Mouse (Mus musculus): ENCODE measurements around the gene Polr3e. TPM values are rescaled to one million over a fixed set of nuclear protein-coding genes. Genes with fewer than 3 reads are reported as not detected.
A peak's percentile ranks its signal among the peaks of the same experiment; 100 is the strongest.

Gene Polr3e
- 44.6 and 45.5 TPM in 2 replicates for polyA plus RNA-seq (2016; fragmentation: Nextera tagmentation; extraction: Ambion mirVana)

- H3K36me3 ChIP-seq (replicated peaks), result peaks cover 15% of the 10 kb centered on the region
- peak; percentile 98 for DNase-seq (ENCODE audit: extremely low spot score, low spot score)
- WGBS, result under 1% methylated on average over 102 of the region's 102 CpGs
- no peaks in the 10 kb centered on the region for H3K27me3 ChIP-seq (ENCODE audit: poor library complexity, severe bottlenecking)
- H3K9me3 ChIP-seq, result no peaks in the 10 kb centered on the region
- H3K4me3 ChIP-seq, result peak within 1 kb of the TSS; percentile 98
- H3K4me1 ChIP-seq, result peaks cover 30% of the 10 kb centered on the region
- H3K27ac ChIP-seq, result peak within 1 kb of the TSS; percentile 96
These were observed at the start of gene Polr3e for GRCm38 (mm10) chr7:120917592-120918461. Polr3e (plus strand) TSS chr7:120917744.

GRCm38 (mm10) chr7:120869883-120870282, 47.7 kb upstream of the Polr3e start:
- DNase-seq (ENCODE audit: extremely low spot score, low spot score), result no peak
- H3K4me3 ChIP-seq, result no peak overlapping the region
- no peaks in the 10 kb centered on the region for H3K36me3 ChIP-seq (replicated peaks)
- H3K27me3 ChIP-seq (ENCODE audit: poor library complexity, severe bottlenecking), result no peaks in the 10 kb centered on the region
- H3K4me1 ChIP-seq, result peaks cover 24% of the 10 kb centered on the region
- WGBS, result 85% methylated on average over 5 of the region's 5 CpGs
- H3K9me3 ChIP-seq, result no peaks in the 10 kb centered on the region
- H3K27ac ChIP-seq, result no peak overlapping the region

GRCm38 (mm10) chr7:120870431-120871008, 47.0 kb upstream of the Polr3e start:
- no peak for DNase-seq (ENCODE audit: extremely low spot score, low spot score)
- H3K36me3 ChIP-seq (replicated peaks), result no peaks in the 10 kb centered on the region
- H3K4me3 ChIP-seq, result no peak overlapping the region
- H3K27ac ChIP-seq, result no peak overlapping the region
- WGBS, result 81% methylated on average over 5 of the region's 5 CpGs
- H3K4me1 ChIP-seq, result peaks cover 17% of the 10 kb centered on the region
- H3K27me3 ChIP-seq (ENCODE audit: poor library complexity, severe bottlenecking), result no peaks in the 10 kb centered on the region
- no peaks in the 10 kb centered on the region for H3K9me3 ChIP-seq

GRCm38 (mm10) chr7:120873083-120873482, 44.5 kb upstream of the Polr3e start:
- no peaks in the 10 kb centered on the region for H3K36me3 ChIP-seq (replicated peaks)
- H3K4me3 ChIP-seq, result no peak overlapping the region
- H3K4me1 ChIP-seq, result no peaks in the 10 kb centered on the region
- no peak overlapping the region for H3K27ac ChIP-seq
- H3K9me3 ChIP-seq, result no peaks in the 10 kb centered on the region
- H3K27me3 ChIP-seq (ENCODE audit: poor library complexity, severe bottlenecking), result no peaks in the 10 kb centered on the region
- WGBS, result 86% methylated on average over 12 of the region's 12 CpGs
- DNase-seq (ENCODE audit: extremely low spot score, low spot score), result no peak

GRCm38 (mm10) chr7:120874021-120874420, 43.5 kb upstream of the Polr3e start:
- Histone ChIP-seq H3K4me1 (no peaks in the 10 kb centered on the region), H3K9me3 (no peaks in the 10 kb centered on the region), H3K36me3 (replicated peaks) (no peaks in the 10 kb centered on the region), H3K27me3 (ENCODE audit: poor library complexity, severe bottlenecking) (no peaks in the 10 kb centered on the region), H3K27ac (no peak overlapping the region), H3K4me3 (no peak overlapping the region)
- no peak for DNase-seq (ENCODE audit: extremely low spot score, low spot score)
- 87% methylated on average over 3 of the region's 3 CpGs for WGBS

- no peaks in the 10 kb centered on the region for H3K4me1 ChIP-seq
- no peak for DNase-seq (ENCODE audit: extremely low spot score, low spot score)
- no peaks in the 10 kb centered on the region for H3K27me3 ChIP-seq (ENCODE audit: poor library complexity, severe bottlenecking)
- H3K36me3 ChIP-seq (replicated peaks), result peaks cover 6% of the 10 kb centered on the region
- no peaks in the 10 kb centered on the region for H3K9me3 ChIP-seq
- 0 out of 2 replicates have a peak overlapping the region, but pooled peaks have one; percentile 35 for H3K27ac ChIP-seq
- no peak overlapping the region for H3K4me3 ChIP-seq
- 77% methylated on average over 7 of the region's 7 CpGs for WGBS
These were observed 42.6 kb upstream of the Polr3e start for GRCm38 (mm10) chr7:120874764-120875539.

GRCm38 (mm10) chr7:120875540-120876388, 41.8 kb upstream of the Polr3e start:
- H3K36me3 ChIP-seq (replicated peaks), result peaks cover 14% of the 10 kb centered on the region
- H3K27ac ChIP-seq, result 0 out of 2 replicates have a peak overlapping the region, but pooled peaks have one; percentile 35
- H3K9me3 ChIP-seq, result no peaks in the 10 kb centered on the region
- no peak for DNase-seq (ENCODE audit: extremely low spot score, low spot score)
- no peaks in the 10 kb centered on the region for H3K4me1 ChIP-seq
- H3K27me3 ChIP-seq (ENCODE audit: poor library complexity, severe bottlenecking), result no peaks in the 10 kb centered on the region
- 73% methylated on average over 3 of the region's 3 CpGs for WGBS
- H3K4me3 ChIP-seq, result no peak overlapping the region

- H3K36me3 ChIP-seq (replicated peaks), result peaks cover 22% of the 10 kb centered on the region
- H3K9me3 ChIP-seq, result no peaks in the 10 kb centered on the region
- no peak overlapping the region for H3K4me3 ChIP-seq
- WGBS, result 81% methylated on average over 6 of the region's 6 CpGs
- DNase-seq (ENCODE audit: extremely low spot score, low spot score), result no peak
- no peaks in the 10 kb centered on the region for H3K27me3 ChIP-seq (ENCODE audit: poor library complexity, severe bottlenecking)
- H3K27ac ChIP-seq, result no peak overlapping the region
- H3K4me1 ChIP-seq, result peaks cover 12% of the 10 kb centered on the region
These were observed 39.3 kb upstream of the Polr3e start for GRCm38 (mm10) chr7:120878271-120878670.

- no peak for DNase-seq (ENCODE audit: extremely low spot score, low spot score)
- no peaks in the 10 kb centered on the region for H3K27me3 ChIP-seq (ENCODE audit: poor library complexity, severe bottlenecking)
- H3K4me1 ChIP-seq, result peaks cover 12% of the 10 kb centered on the region
- peaks cover 36% of the 10 kb centered on the region for H3K36me3 ChIP-seq (replicated peaks)
- 90% methylated on average over 3 of the region's 3 CpGs for WGBS
- H3K27ac ChIP-seq, result no peak overlapping the region
- peaks cover 4% of the 10 kb centered on the region; the same call in 1 of the 2 replicates for H3K9me3 ChIP-seq
- H3K4me3 ChIP-seq, result no peak overlapping the region
These were observed 37.6 kb upstream of the Polr3e start for GRCm38 (mm10) chr7:120879972-120880371.

GRCm38 (mm10) chr7:120880770-120881169, 36.8 kb upstream of the Polr3e start:
- Histone ChIP-seq H3K9me3 (peaks cover 4% of the 10 kb centered on the region; the same call in 1 of the 2 replicates), H3K27me3 (ENCODE audit: poor library complexity, severe bottlenecking) (no peaks in the 10 kb centered on the region), H3K27ac (no peak overlapping the region), H3K4me1 (peaks cover 12% of the 10 kb centered on the region), H3K36me3 (replicated peaks) (peaks cover 44% of the 10 kb centered on the region), H3K4me3 (no peak overlapping the region)
- WGBS, result 97% methylated on average over 4 of the region's 4 CpGs
- DNase-seq (ENCODE audit: extremely low spot score, low spot score), result no peak

GRCm38 (mm10) chr7:120881451-120881850, 36.1 kb upstream of the Polr3e start:
- no peak for DNase-seq (ENCODE audit: extremely low spot score, low spot score)
- Histone ChIP-seq H3K36me3 (replicated peaks) (peaks cover 51% of the 10 kb centered on the region), H3K27me3 (ENCODE audit: poor library complexity, severe bottlenecking) (no peaks in the 10 kb centered on the region), H3K9me3 (peaks cover 4% of the 10 kb centered on the region; the same call in 1 of the 2 replicates), H3K4me1 (peaks cover 12% of the 10 kb centered on the region), H3K4me3 (no peak overlapping the region), H3K27ac (no peak overlapping the region)
- WGBS, result 62% methylated on average over 2 of the region's 2 CpGs

- Histone ChIP-seq H3K4me3 (no peak overlapping the region), H3K27me3 (ENCODE audit: poor library complexity, severe bottlenecking) (no peaks in the 10 kb centered on the region), H3K4me1 (peaks cover 12% of the 10 kb centered on the region), H3K27ac (no peak overlapping the region), H3K9me3 (peaks cover 4% of the 10 kb centered on the region; the same call in 1 of the 2 replicates), H3K36me3 (replicated peaks) (peaks cover 62% of the 10 kb centered on the region)
- no peak for DNase-seq (ENCODE audit: extremely low spot score, low spot score)
- 83% methylated on average over 4 of the region's 4 CpGs for WGBS
These were observed 34.9 kb upstream of the Polr3e start for GRCm38 (mm10) chr7:120882674-120883073.

Measured in forebrain, embryonic 10.5 days (tissue).